8 mouse cellular contexts compared by ENCODE assay signal in the genomic region with DNA sequence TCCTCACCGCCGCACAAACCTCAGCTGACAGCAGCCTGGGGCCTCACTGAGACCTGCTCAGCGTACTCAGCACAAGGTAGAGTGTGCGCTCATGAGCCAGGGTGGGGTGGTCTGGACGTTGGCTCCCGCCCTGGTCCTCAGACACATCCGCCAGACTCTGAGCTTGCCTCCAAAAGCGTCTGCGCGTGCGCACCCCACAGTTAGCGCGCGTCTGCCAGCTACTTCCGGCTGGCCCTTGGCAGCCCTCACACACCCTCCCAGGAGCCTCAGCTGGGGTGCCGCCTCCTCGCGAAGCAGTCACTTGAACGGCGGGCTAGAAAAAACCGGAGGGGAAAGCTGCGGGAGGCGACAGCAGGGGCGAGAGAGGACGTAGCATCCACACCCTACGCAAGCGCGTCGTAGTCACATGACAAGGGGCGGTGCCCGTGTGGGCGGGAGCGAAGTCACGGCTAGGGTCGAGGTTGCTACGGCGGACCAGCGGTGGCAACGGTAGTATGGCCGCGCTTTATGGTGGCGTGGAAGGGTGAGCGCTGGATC. TPM values are rescaled to one million over a fixed set of nuclear protein-coding genes. Genes with fewer than 3 reads are reported as not detected.
DNase-seq lines count a peak whose midpoint lies in the region; ATAC-seq and TF ChIP-seq lines count a peak whose summit lies in the region.

A gene (plus strand): TSS at position 223 of the 537 bp plus-strand sequence.

- peak within 1 kb of the TSS; percentile 84 for H3K9ac ChIP-seq in forebrain, embryonic 13.5 days
- H3K9ac ChIP-seq in liver, postnatal 0 days (replicated peaks), result peak within 1 kb of the TSS; percentile 83
- H3K9ac ChIP-seq in neural tube, embryonic 14.5 days (replicated peaks; ENCODE audit: low read depth, low read length), result peak within 1 kb of the TSS; percentile 87

- peak; percentile 88 for DNase-seq in c-Kit-positive CD71-positive TER-119-positive erythroid progenitor cells, embryonic 14.5 days (ENCODE audit: low spot score)
- peak; percentile 94 to 96 for DNase-seq in heart, postnatal 10 days
- DNase-seq in large intestine, adult 2 months (ENCODE audit: low read depth, low spot score), result peak; percentile 93
- peak; percentile 94 for DNase-seq in liver, postnatal 0 days
- DNase-seq in testis, postnatal 10 days (ENCODE audit: low spot score), result peak; percentile 96

- H3K27me3 ChIP-seq in E14TG2a.4 (ENCODE audit: insufficient read depth, low read length), result peaks cover 6% of the 10 kb centered on the region; the same call in 1 of the 2 replicates
- no peaks in the 10 kb centered on the region for H3K27me3 ChIP-seq in forebrain, embryonic 13.5 days
- no peaks in the 10 kb centered on the region for H3K27me3 ChIP-seq in liver, postnatal 0 days (ENCODE audit: insufficient read depth, low read length)
- no peaks in the 10 kb centered on the region for H3K27me3 ChIP-seq in neural tube, embryonic 14.5 days (ENCODE audit: control insufficient read depth, insufficient read depth, low read length)

- intact Hi-C loops in heart, postnatal 10 days (cut with DNase I), result loop anchor here (5.0 kb wide), 1 partner anchor 72 kb away; a partner anchor contains a TSS

- H3K27ac ChIP-seq in forebrain, embryonic 13.5 days, result peak within 1 kb of the TSS; percentile 96
- H3K27ac ChIP-seq in liver, postnatal 0 days (ENCODE audit: low read depth), result peak within 1 kb of the TSS; percentile 97
- H3K27ac ChIP-seq in neural tube, embryonic 14.5 days (ENCODE audit: low read depth, low read length), result peak within 1 kb of the TSS; percentile 93

- peak; percentile 96 for ATAC-seq in forebrain, embryonic 13.5 days
- peak; percentile 93 for ATAC-seq in liver, postnatal 0 days
- ATAC-seq in neural tube, embryonic 14.5 days (ENCODE audit: low read depth), result peak; percentile 95

- peak within 1 kb of the TSS; percentile 93 for H3K4me3 ChIP-seq in E14TG2a.4 (replicated peaks; ENCODE audit: low read length)
- H3K4me3 ChIP-seq in forebrain, embryonic 13.5 days, result peak within 1 kb of the TSS; percentile 76
- H3K4me3 ChIP-seq in liver, postnatal 0 days (ENCODE audit: low read depth, low read length), result peak within 1 kb of the TSS; percentile 73
- peak within 1 kb of the TSS; percentile 72 for H3K4me3 ChIP-seq in neural tube, embryonic 14.5 days (ENCODE audit: low read depth, low read length)

- peak within 1 kb of the TSS; percentile 82 for H3K4me2 ChIP-seq in forebrain, embryonic 13.5 days
- peak within 1 kb of the TSS; percentile 98 for H3K4me2 ChIP-seq in liver, postnatal 0 days (ENCODE audit: low read depth, low read length)
- peak within 1 kb of the TSS; percentile 78 for H3K4me2 ChIP-seq in neural tube, embryonic 14.5 days (ENCODE audit: low read depth, low read length)

- TF ChIP-seq CTCF in E14TG2a.4 (conservative IDR thresholded peaks at IDR 0.05; ENCODE audit: low read length), result no peak
- no peak for TF ChIP-seq CTCF in liver, postnatal 0 days (IDR thresholded peaks at IDR 0.05; ENCODE audit: low read depth)

- WGBS in forebrain, embryonic 13.5 days, result under 1% methylated on average over 43 of the region's 43 CpGs
- under 1% methylated on average over 43 of the region's 43 CpGs for WGBS in large intestine, adult 2 months
- under 1% methylated on average over 42 of the region's 43 CpGs for WGBS in liver, postnatal 0 days (ENCODE audit: insufficient replicate concordance)
- under 1% methylated on average over 43 of the region's 43 CpGs for WGBS in neural tube, embryonic 14.5 days

- no peak for TF ChIP-seq EP300 in liver, postnatal 0 days (IDR thresholded peaks at IDR 0.05; ENCODE audit: low read depth)

- H3K9me3 ChIP-seq in E14TG2a.4 (ENCODE audit: low read length), result no peaks in the 10 kb centered on the region
- no peaks in the 10 kb centered on the region for H3K9me3 ChIP-seq in forebrain, embryonic 13.5 days (replicated peaks)
- no peaks in the 10 kb centered on the region for H3K9me3 ChIP-seq in liver, postnatal 0 days (ENCODE audit: low read length)
- H3K9me3 ChIP-seq in neural tube, embryonic 14.5 days (ENCODE audit: control insufficient read depth, low read length), result no peaks in the 10 kb centered on the region

- peaks cover 26% of the 10 kb centered on the region for H3K36me3 ChIP-seq in E14TG2a.4 (ENCODE audit: insufficient read depth, low read length)
- H3K36me3 ChIP-seq in forebrain, embryonic 13.5 days (ENCODE audit: poor library complexity, severe bottlenecking), result peaks cover 15% of the 10 kb centered on the region
- 0 out of 2 replicates have a peak, but pooled peaks cover 12% of the 10 kb centered on the region for H3K36me3 ChIP-seq in liver, postnatal 0 days (replicated peaks; ENCODE audit: insufficient read depth, low read length)
- H3K36me3 ChIP-seq in neural tube, embryonic 14.5 days (ENCODE audit: control insufficient read depth, insufficient read depth, low read length), result no peaks in the 10 kb centered on the region

- H3K4me1 ChIP-seq in E14TG2a.4 (replicated peaks; ENCODE audit: low read depth, low read length), result peaks cover 29% of the 10 kb centered on the region
- H3K4me1 ChIP-seq in forebrain, embryonic 13.5 days, result peaks cover 12% of the 10 kb centered on the region
- H3K4me1 ChIP-seq in liver, postnatal 0 days (ENCODE audit: insufficient read depth), result peaks cover 23% of the 10 kb centered on the region
- H3K4me1 ChIP-seq in neural tube, embryonic 14.5 days (ENCODE audit: control insufficient read depth, insufficient read depth, low read length), result peaks cover 8% of the 10 kb centered on the region

RNA-seq across cellular contexts. Expression of the gene that starts here (rescaled TPM):
- 64.9 and 72.8 TPM in 2 replicates for polyA plus RNA-seq in forebrain, embryonic 13.5 days (2015; fragmentation: Nextera tagmentation; extraction: Ambion mirVana)
- 10 to 100 TPM; 27.4 to 33.0 TPM for total RNA-seq in heart, postnatal 10 days (2021)
- polyA plus RNA-seq in large intestine, adult 2 months (2012; rRNA removed), result 32.2 and 33.2 TPM in 2 replicates
- 20.4 and 20.9 TPM in 2 replicates for polyA plus RNA-seq in liver, postnatal 0 days (2015; fragmentation: Nextera tagmentation; extraction: Ambion mirVana)
- polyA plus RNA-seq in neural tube, embryonic 14.5 days (2014; fragmentation: Nextera tagmentation; extraction: Ambion mirVana), result 99.0 and 112 TPM in 2 replicates

Comparison
In these comparisons a context has a peak if more than half of its experiments do, and no peak if none do; other contexts are left out.
1. Peak in every context shown above with its lines: DNase-seq, ATAC-seq, H3K4me3 ChIP-seq and H3K27ac ChIP-seq.